Mouse (Mus musculus) layer of hippocampus, adult 8-10 months (tissue): ENCODE measurements around the gene Gprc5c. TPM values are rescaled to one million over a fixed set of nuclear protein-coding genes. Genes with fewer than 3 reads are reported as not detected.

ENCODE experiments used
- DNase-seq, 2 experiments: peaks; one replicate each; pipeline ENCODE4 v3.0.0; 2022; ENCODE audit warnings: low spot score in 2 of 2
- total RNA-seq, 4 experiments: library from RNA; stranded (reverse); gene quantifications; 2 replicates each; pipeline ENCODE4 v1.2.4; 2022

Gene Gprc5c
- total RNA-seq, 4 experiments from 2014 or later, result 4.3 to 7.2 (median 4.8) TPM

- DNase-seq, result no peak
Measured at GRCm38 (mm10) chr11:114867361-114868235, 16.6 kb downstream of the Gprc5c start.

- no peak for DNase-seq
Measured at GRCm38 (mm10) chr11:114868280-114868679, 17.3 kb downstream of the Gprc5c start.

- DNase-seq, result no peak
Measured at GRCm38 (mm10) chr11:114869787-114870186, 18.8 kb downstream of the Gprc5c start.

DNA sequence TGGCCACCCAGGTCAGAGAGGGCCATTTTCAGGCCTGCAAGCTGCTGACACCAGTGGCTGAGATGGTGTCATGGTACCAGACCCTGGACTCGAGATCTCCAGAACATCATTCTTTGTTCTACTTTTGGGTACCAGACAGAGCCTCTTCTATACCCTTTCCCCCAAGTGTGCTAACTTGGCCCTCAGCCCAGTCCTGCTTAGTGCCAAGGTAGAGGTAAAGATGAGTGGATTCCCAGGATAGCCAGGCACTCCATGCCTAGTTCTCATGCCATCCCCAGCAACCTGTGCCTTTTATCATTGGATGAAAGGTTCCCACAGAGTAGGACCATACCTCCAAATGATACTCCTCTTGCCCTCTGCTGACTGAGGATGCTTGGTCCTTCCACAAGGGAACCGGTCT is 20.6 kb downstream of the Gprc5c start:
- DNase-seq, result no peak

- no peak for DNase-seq
Measured at GRCm38 (mm10) chr11:114873022-114873817, 22.3 kb downstream of the Gprc5c start.

DNA sequence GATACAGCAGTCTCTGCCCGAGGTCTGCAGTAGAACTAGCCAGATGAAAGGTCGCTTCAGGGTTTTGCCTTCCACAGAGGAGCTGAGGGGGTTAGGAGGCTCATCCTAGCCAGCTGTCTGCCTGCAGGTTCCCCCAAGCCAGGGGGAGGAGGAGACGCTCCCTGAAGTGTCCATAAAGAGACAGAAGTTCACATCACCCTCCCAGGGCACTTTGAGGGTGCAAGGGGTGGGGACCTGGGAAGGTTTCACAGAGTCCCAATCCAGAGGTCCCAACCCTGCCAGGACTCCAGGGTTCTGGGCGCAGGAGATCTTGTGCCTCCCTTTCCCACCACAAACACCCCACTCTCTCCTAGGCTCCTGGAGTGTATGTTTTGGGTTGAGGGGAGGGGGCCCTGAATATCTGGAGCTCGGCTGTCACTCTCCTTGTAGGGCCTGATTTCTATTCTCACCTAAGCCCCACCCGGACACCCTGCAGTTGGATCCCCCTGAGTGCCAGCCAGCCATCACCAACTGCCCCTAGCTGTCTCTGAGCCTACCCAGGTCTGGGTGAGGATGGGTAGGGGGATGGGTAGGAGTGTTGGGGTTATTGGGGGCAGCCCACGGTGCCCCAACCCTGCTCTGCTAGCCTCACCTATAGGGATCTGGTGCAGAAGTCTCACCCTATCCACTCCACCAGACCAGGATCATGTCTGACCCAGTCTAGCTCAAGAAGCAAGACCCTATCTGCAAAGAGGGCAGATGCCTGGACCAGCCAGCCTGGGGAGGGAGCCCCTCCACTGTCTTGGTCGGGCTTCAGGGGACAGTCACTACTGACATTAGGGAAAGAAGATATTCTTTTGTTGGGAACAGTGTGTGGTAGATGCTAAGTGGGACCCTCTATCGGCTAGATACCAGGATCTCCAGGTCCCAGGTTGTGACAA is 23.5 kb downstream of the Gprc5c start:
- DNase-seq, result no peak

GRCm38 (mm10) chr11:114875301-114875801 is 24.4 kb downstream of the Gprc5c start:
- DNase-seq, result no peak

- no peak for DNase-seq
Measured at GRCm38 (mm10) chr11:114876176-114876575, 25.2 kb downstream of the Gprc5c start.

GRCm38 (mm10) chr11:114876621-114877020 is 25.7 kb downstream of the Gprc5c start:
- no peak for DNase-seq

- peak; percentile 33 to 56 for DNase-seq
Measured at GRCm38 (mm10) chr11:114877145-114877544, 26.2 kb downstream of the Gprc5c start.

DNA sequence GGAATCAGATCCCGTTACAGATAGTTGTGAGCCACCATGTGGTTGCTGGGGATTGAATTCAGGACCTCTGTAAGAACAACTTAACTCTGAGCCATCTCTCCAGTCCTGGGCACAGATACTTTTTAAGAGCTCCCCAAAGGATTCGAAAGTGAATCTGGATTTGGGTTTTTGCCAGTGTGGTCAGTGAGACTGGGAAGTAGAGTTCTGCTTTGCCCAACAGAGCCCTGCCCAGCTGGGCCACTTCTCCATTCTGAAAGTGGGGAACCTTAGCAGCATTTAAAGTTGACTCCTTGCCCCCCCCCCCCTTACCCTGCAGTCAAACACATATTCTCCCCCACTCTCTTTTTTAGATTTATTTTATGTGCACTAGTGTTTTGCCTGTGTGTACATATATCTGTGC is 28.7 kb downstream of the Gprc5c start:
- no peak for DNase-seq

DNA sequence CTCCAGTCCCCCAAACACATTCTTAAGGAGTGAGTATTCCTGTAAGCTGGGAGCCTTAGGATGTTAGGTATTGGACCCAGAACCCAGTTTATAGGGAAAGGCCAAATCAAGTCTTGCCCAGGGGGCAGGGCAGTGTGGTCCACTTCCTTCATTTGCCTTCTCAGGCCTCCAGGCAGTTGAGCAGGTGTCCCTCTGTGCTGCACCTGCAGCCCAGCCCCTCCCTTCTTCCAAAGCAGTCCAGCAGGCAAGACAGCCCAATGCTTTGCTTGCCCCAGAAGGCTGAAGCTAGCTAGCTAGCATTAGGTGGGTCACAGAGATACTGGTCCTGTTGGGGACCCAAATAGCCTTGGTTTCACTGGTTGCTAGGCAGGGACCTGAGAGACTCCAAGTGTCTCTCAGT is 29.2 kb downstream of the Gprc5c start:
- no peak for DNase-seq

- no peak for DNase-seq
Measured at GRCm38 (mm10) chr11:114880589-114880988, 29.6 kb downstream of the Gprc5c start.

GRCm38 (mm10) chr11:114883251-114883789 is 32.4 kb downstream of the Gprc5c start:
- DNase-seq, result no peak

GRCm38 (mm10) chr11:114884380-114885100 is 33.6 kb downstream of the Gprc5c start:
- no peak for DNase-seq

DNA sequence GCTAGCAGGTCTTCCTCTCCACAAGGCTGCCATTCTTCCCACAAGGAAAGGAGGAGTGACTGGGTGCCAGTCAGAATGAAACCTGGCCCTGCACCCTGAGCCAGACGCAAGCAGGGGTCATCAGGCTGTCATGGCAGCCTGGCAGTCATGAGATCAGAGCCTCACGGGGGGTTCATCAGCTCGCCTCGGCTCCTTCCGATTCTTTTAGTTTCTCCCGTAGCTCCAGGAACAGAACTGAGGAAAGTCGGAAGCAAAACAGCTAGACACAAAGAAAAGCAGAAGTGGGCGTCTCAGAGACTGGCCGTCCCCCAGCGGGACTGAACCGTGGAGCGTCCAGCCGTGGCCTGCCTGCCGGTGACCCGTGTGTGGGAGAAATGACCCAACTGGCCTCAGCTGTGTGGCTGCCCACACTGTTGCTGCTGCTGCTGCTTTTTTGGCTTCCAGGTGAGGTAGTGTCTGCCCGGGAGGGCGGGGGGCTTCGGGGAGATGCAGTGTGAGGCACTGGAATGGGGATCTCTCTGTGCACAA is 39.1 kb downstream of the Gprc5c start, which contains the start of gene Cd300a:
TSS of gene Cd300a (plus strand) at position 51 of the 528 bp plus-strand sequence.
- no peak for DNase-seq

GRCm38 (mm10) chr11:114890542-114890941 is 39.6 kb downstream of the Gprc5c start:
- DNase-seq, result no peak

- no peak for DNase-seq
Measured at GRCm38 (mm10) chr11:114896085-114896484, 45.1 kb downstream of the Gprc5c start.

- no peak for DNase-seq
Measured at GRCm38 (mm10) chr11:114898026-114898425, 47.1 kb downstream of the Gprc5c start.

- DNase-seq, result no peak
Measured at GRCm38 (mm10) chr11:114903224-114903623, 52.3 kb downstream of the Gprc5c start.
